Mouse (Mus musculus) cerebellum, adult 2 months (tissue): ENCODE measurements around the gene Zbtb16.

Source experiments
- CTCF ChIP-seq: fragments of 200-500 bp; IDR thresholded peaks from 2 replicates; pipeline ENCODE4 v1.5.1; 2011; ENCODE audit warnings: low read depth, mild to moderate bottlenecking, control low read depth, low read length, moderate library complexity, borderline replicate concordance; ENCODE audit not compliant: insufficient read depth
- POLR2A ChIP-seq: fragments of 200-500 bp; IDR thresholded peaks from 2 replicates; pipeline ENCODE4 v1.6.1; 2011; ENCODE audit warnings: low read length, control low read depth, borderline replicate concordance; ENCODE audit not compliant: insufficient read depth

DNA sequence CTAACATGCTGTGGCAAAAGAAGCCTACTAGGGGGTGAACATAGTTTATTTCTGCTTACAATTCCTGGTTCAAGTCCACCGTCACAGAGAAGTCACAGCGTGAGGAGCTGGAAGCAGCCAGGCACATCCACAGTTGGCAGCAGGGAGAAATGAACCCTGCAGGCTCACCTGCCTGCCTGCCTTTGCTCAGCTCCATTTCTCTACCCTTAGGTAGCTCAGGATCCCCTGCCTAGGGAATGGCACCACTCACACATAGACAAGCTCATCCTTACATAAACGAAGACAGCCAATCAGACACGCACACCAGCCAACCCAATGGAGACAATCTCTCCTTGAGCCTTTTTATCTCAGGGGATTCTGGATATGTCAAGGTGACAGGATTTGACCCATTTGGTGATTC is 87.3 kb downstream of the Zbtb16 start:
- TF ChIP-seq CTCF = no peak
- no peak for TF ChIP-seq POLR2A
